Mouse (Mus musculus): ENCODE results near the gene Gm9117.
"Not testable (repeated sequence)": the region's sequence is repeated elsewhere in the genome, so short reads cannot be mapped to it uniquely, and the experiment has no call there.

The Gm9117 gene

GRCm38 (mm10) chr3:93943443-93943842, at the start of gene Gm9117:
Gene Gm9117, minus strand, starts transcription at chr3:93943543.
- not testable (repeated sequence) for DNase-seq (ENCODE audit: low read depth)

GRCm38 (mm10) chr3:93968938-93969337, 25.6 kb upstream of the Gm9117 start:
- DNase-seq (ENCODE audit: low read depth) = not testable (repeated sequence)

GRCm38 (mm10) chr3:93961214-93961613, 17.9 kb upstream of the Gm9117 start, which contains the start of gene Tdpoz5:
Gene Tdpoz5, minus strand, starts transcription at chr3:93961314.
- DNase-seq (ENCODE audit: low read depth) = not testable (repeated sequence)

- not testable (repeated sequence) for DNase-seq (ENCODE audit: low read depth)
These were observed 5.0 kb downstream of the Gm9117 start for GRCm38 (mm10) chr3:93938386-93938785.

Data from induced T-regulatory cell, adult 2 months (primary cell).